Mouse (Mus musculus) forebrain, embryonic 16.5 days (tissue): ENCODE measurements at regions not wholly inside any gene's neighbourhood (a gene's known extent, or its start where the extent isn't known, plus 50 kb on each side); places are given as distances from the start of the nearest gene placed in this dataset.
"Not testable (repeated sequence)": the region's sequence is repeated elsewhere in the genome, so short reads cannot be mapped to it uniquely, and the experiment has no call there.

ENCODE experiments used
- ATAC-seq: fragments of 200-750 bp; cut with Nextera tagmentation; 2 replicates; pipeline ENCODE4 v1.8.0; 2017; ENCODE audit warnings: mild to moderate bottlenecking, moderate library complexity
- H3K27ac ChIP-seq: fragments of 300-500 bp; sonication (generic); 2 replicates; pipeline ENCODE4 v1.5.1; 2014; ENCODE audit warnings: low read length, control low read depth
- H3K27me3 ChIP-seq: fragments of 300-500 bp; sonication (generic); replicated peaks from 2 replicates; pipeline ENCODE4 v1.6.1; 2014; ENCODE audit warnings: low read length; ENCODE audit not compliant: control insufficient read depth, insufficient read depth
- H3K36me3 ChIP-seq: fragments of 300-500 bp; sonication (generic); 2 replicates; pipeline ENCODE4 v1.6.1; 2014; ENCODE audit not compliant: control insufficient read depth, insufficient read depth
- H3K4me1 ChIP-seq: fragments of 300-500 bp; sonication (generic); replicated peaks from 2 replicates; pipeline ENCODE4 v1.6.1; 2014; ENCODE audit warnings: low read length; ENCODE audit not compliant: control insufficient read depth, insufficient read depth
- H3K4me2 ChIP-seq: fragments of 300-500 bp; sonication (generic); 2 replicates; pipeline ENCODE4 v1.6.1; 2014; ENCODE audit warnings: mild to moderate bottlenecking, low read length, control low read depth
- H3K4me3 ChIP-seq: fragments of 300-500 bp; sonication (generic); replicated peaks from 2 replicates; pipeline ENCODE4 v1.5.1; 2014; ENCODE audit warnings: mild to moderate bottlenecking, low read length, control low read depth
- H3K9ac ChIP-seq: fragments of 300-500 bp; sonication (generic); replicated peaks from 2 replicates; pipeline ENCODE4 v1.6.1; 2014; ENCODE audit warnings: low read depth, low read length, control low read depth
- H3K9me3 ChIP-seq: fragments of 300-500 bp; sonication (generic); 2 replicates; pipeline ENCODE4 v1.6.1; 2016; ENCODE audit warnings: low read length; ENCODE audit not compliant: control insufficient read depth
- WGBS: fragments of 180-500 bp; shearing (Covaris S2); extraction: QIAGEN DNeasy Blood & Tissue Kit; methylation state at CpG from one replicate; pipeline ENCODE4 v1.1.7; 2014; 5-methylcytosine and 5-hydroxymethylcytosine counted together

GRCm38 (mm10) chr13:13888847-13889246 is 65.4 kb upstream of the B3galnt2 start:
- ATAC-seq: peak; percentile 27
- H3K36me3 ChIP-seq, H3K4me1 ChIP-seq, H3K9ac ChIP-seq, H3K4me3 ChIP-seq, H3K4me2 ChIP-seq, H3K27ac ChIP-seq, H3K9me3 ChIP-seq, H3K27me3 ChIP-seq: not testable (repeated sequence)
- WGBS: 89% methylated on average over 15 of the region's 15 CpGs

GRCm38 (mm10) chr13:13889297-13890120 is 64.8 kb upstream of the B3galnt2 start:
- peak overlapping the region; percentile 58 for H3K9ac ChIP-seq
- no peaks in the 10 kb centered on the region; the same call in 1 of the 2 replicates for H3K9me3 ChIP-seq
- H3K36me3 ChIP-seq: no peaks in the 10 kb centered on the region
- WGBS: 20% methylated on average over 17 of the region's 17 CpGs
- H3K4me2 ChIP-seq: peak overlapping the region; percentile 56
- H3K4me3 ChIP-seq: peak overlapping the region; percentile 49
- H3K27me3 ChIP-seq: no peaks in the 10 kb centered on the region
- no peaks in the 10 kb centered on the region for H3K4me1 ChIP-seq
- peak; percentile 98 for ATAC-seq
- no peak overlapping the region for H3K27ac ChIP-seq

- H3K4me1 ChIP-seq, H3K4me3 ChIP-seq, ATAC-seq, H3K36me3 ChIP-seq, H3K9me3 ChIP-seq, H3K9ac ChIP-seq, H3K27ac ChIP-seq, H3K27me3 ChIP-seq, H3K4me2 ChIP-seq: not testable (repeated sequence)
- 94% methylated on average over 16 of the region's 16 CpGs for WGBS
Measured at GRCm38 (mm10) chr13:13902186-13902585, 52.1 kb upstream of the B3galnt2 start.
